In genomic region chr3:27237226-27237625, GRCm38 (mm10) we compare ENCODE assay signal across 9 mouse cellular contexts. TPM values are rescaled to one million over a fixed set of nuclear protein-coding genes. Genes with fewer than 3 reads are reported as not detected.
A peak's percentile ranks its signal among the peaks of the same experiment; 100 is the strongest.
DNase-seq lines count a peak whose midpoint lies in the region; ATAC-seq and TF ChIP-seq lines count a peak whose summit lies in the region.
"Had no signal": no experiment of that assay in that cellular context is flagged by ENCODE, and none has a peak within 500 bp of the region (broad histone marks: within the 10 kb centered on the region; RNA-seq: fewer than 3 reads in every experiment).

No protein-coding gene starts in this region.

- H3K27me3 ChIP-seq in liver, adult 2 months (ENCODE audit: control insufficient read depth, insufficient read depth, low read length): no peaks in the 10 kb centered on the region
- H3K27me3 ChIP-seq in forebrain, postnatal 0 days (ENCODE audit: insufficient read depth, low read length): no peaks in the 10 kb centered on the region
- H3K27me3 ChIP-seq in midbrain, embryonic 14.5 days (ENCODE audit: control insufficient read depth, insufficient read depth, low read length): no peaks in the 10 kb centered on the region
- H3K27me3 ChIP-seq: heart, embryonic 15.5 days had no signal

- peak; percentile 60 for TF ChIP-seq CTCF in liver, adult 2 months (IDR thresholded peaks at IDR 0.05; ENCODE audit: low read depth, low read length)
- peak; percentile 68 for TF ChIP-seq CTCF in forebrain, postnatal 0 days (IDR thresholded peaks at IDR 0.05; ENCODE audit: low read depth)

- no peak overlapping the region for H3K4me2 ChIP-seq in forebrain, postnatal 0 days (ENCODE audit: low read depth)
- H3K4me2 ChIP-seq in midbrain, embryonic 14.5 days (ENCODE audit: low read length): no peak overlapping the region
- H3K4me2 ChIP-seq: heart, embryonic 15.5 days had no signal

- no peak overlapping the region for H3K27ac ChIP-seq in liver, adult 2 months (replicated peaks; ENCODE audit: insufficient read depth, low read depth, low read length)
- H3K27ac ChIP-seq in ES-E14 (ENCODE audit: insufficient read depth, low read depth, low read length, poor library complexity, severe bottlenecking): no peak overlapping the region
- H3K27ac ChIP-seq in forebrain, postnatal 0 days (ENCODE audit: low read depth, low read length): no peak overlapping the region
- no peak overlapping the region for H3K27ac ChIP-seq in midbrain, embryonic 14.5 days (replicated peaks; ENCODE audit: low read depth, low read length)
- H3K27ac ChIP-seq: heart, embryonic 15.5 days had no signal

- H3K4me3 ChIP-seq in liver, adult 2 months (ENCODE audit: insufficient read depth, low read depth, low read length): no peak overlapping the region
- H3K4me3 ChIP-seq in ES-E14 (ENCODE audit: insufficient read depth in 1 of 2, low read depth in 1 of 2, low read length in 2 of 2, poor library complexity in 1 of 2, severe bottlenecking in 1 of 2): no peak overlapping the region
- H3K4me3 ChIP-seq in forebrain, postnatal 0 days (ENCODE audit: low read depth, low read length): no peak overlapping the region
- H3K4me3 ChIP-seq in midbrain, embryonic 14.5 days (replicated peaks; ENCODE audit: low read depth, low read length): no peak overlapping the region
- H3K4me3 ChIP-seq: heart, embryonic 15.5 days had no signal

- DNase-seq in liver, adult 2 months (ENCODE audit: extremely low read depth, low read depth, low spot score): peak; percentile 66
- DNase-seq in liver: no peak
- DNase-seq in ES-E14 (ENCODE audit: low read depth, low spot score): peak; percentile 51
- peak; percentile 1 for DNase-seq in brain, embryonic 18.5 days (ENCODE audit: low read depth, low spot score)
- peak; percentile 52 for DNase-seq in forebrain, postnatal 0 days
- DNase-seq in kidney, postnatal 36 days: peak; percentile 61 to 66
- peak; percentile 77 for DNase-seq in midbrain, embryonic 14.5 days
- DNase-seq in ovary, postnatal 36 days (ENCODE audit: low spot score): no peak

- TF ChIP-seq POLR2A in liver, adult 2 months (IDR thresholded peaks at IDR 0.05; ENCODE audit: extremely low read depth, insufficient read depth, low read length): no peak

- 7% methylated on average over 2 of the region's 2 CpGs for WGBS in liver, adult 2 months
- WGBS in forebrain, postnatal 0 days: 23% methylated on average over 2 of the region's 2 CpGs
- WGBS in midbrain, embryonic 14.5 days: 18% methylated on average over 2 of the region's 2 CpGs

- peaks cover 12% of the 10 kb centered on the region for H3K4me1 ChIP-seq in liver, adult 2 months (ENCODE audit: control insufficient read depth, insufficient read depth, low read length)
- H3K4me1 ChIP-seq in ES-E14 (ENCODE audit: control insufficient read depth in 2 of 2, insufficient read depth in 2 of 2, low read length in 2 of 2, poor library complexity in 1 of 2): 0 out of 4 replicates have a peak, but pooled peaks cover 0 to 3% of the 10 kb centered on the region in 2 experiments
- no peaks in the 10 kb centered on the region for H3K4me1 ChIP-seq in forebrain, postnatal 0 days (ENCODE audit: insufficient read depth)
- no peaks in the 10 kb centered on the region for H3K4me1 ChIP-seq in midbrain, embryonic 14.5 days (ENCODE audit: control insufficient read depth, insufficient read depth, low read length)

- H3K9ac ChIP-seq in liver, adult 2 months (ENCODE audit: low read depth, low read length): no peak overlapping the region
- H3K9ac ChIP-seq in ES-E14 (ENCODE audit: insufficient read depth, low read depth, low read length, poor library complexity, severe bottlenecking): no peak overlapping the region
- no peak overlapping the region for H3K9ac ChIP-seq in forebrain, postnatal 0 days
- no peak overlapping the region for H3K9ac ChIP-seq in midbrain, embryonic 14.5 days (replicated peaks; ENCODE audit: low read length)
- H3K9ac ChIP-seq: heart, embryonic 15.5 days had no signal

- no peaks in the 10 kb centered on the region; the same call in 1 of the 2 replicates for H3K79me2 ChIP-seq in liver, adult 2 months (ENCODE audit: control insufficient read depth, insufficient read depth, low read length)

- peak; percentile 73 for ATAC-seq in forebrain, postnatal 0 days
- peak; percentile 21; the same call in 1 of the 2 replicates for ATAC-seq in midbrain, embryonic 14.5 days (ENCODE audit: low FRiP score, low TSS enrichment)

- in situ Hi-C loops in ES-E14 (cut with MboI; ENCODE audit: low sequenced_read_pairs in 2 of 2, unreplicated experiment in 2 of 2): no loop called here

- H3K9me3 ChIP-seq in ES-E14 (ENCODE audit: control insufficient read depth, insufficient read depth, low read depth, low read length): no peaks in the 10 kb centered on the region
- no peaks in the 10 kb centered on the region for H3K9me3 ChIP-seq in forebrain, postnatal 0 days (ENCODE audit: low read length)
- H3K9me3 ChIP-seq in midbrain, embryonic 14.5 days (ENCODE audit: control insufficient read depth, low read length): no peaks in the 10 kb centered on the region
- H3K9me3 ChIP-seq: heart, embryonic 15.5 days had no signal

- H3K36me3 ChIP-seq in liver, adult 2 months (ENCODE audit: control insufficient read depth, insufficient read depth, low read length): peaks cover 22% of the 10 kb centered on the region; the same call in 1 of the 2 replicates
- H3K36me3 ChIP-seq in ES-E14 (ENCODE audit: control insufficient read depth, insufficient read depth, low read length, poor library complexity, severe bottlenecking): peaks cover 5% of the 10 kb centered on the region; the same call in 1 of the 2 replicates
- no peaks in the 10 kb centered on the region for H3K36me3 ChIP-seq in forebrain, postnatal 0 days (ENCODE audit: insufficient read depth)
- H3K36me3 ChIP-seq in midbrain, embryonic 14.5 days (ENCODE audit: control insufficient read depth, insufficient read depth, low read length): peaks cover 5% of the 10 kb centered on the region; the same call in 1 of the 2 replicates

TF ChIP-seq in ES-E14, 5 proteins besides CTCF, POLR2A, EP300 and RAD21:
- peak; percentile 74; the same call in 1 of the 2 replicates for TF ChIP-seq ZC3H11A (IDR thresholded peaks at IDR 0.05; ENCODE audit: borderline replicate concordance, low read depth, low read length)
- no peak for TF ChIP-seq MAFK (IDR thresholded peaks at IDR 0.05; ENCODE audit: insufficient read depth, low read depth, low read length)
- 0 out of 2 replicates have a peak, but pooled peaks have one; percentile 41 for TF ChIP-seq ZNF384 (IDR thresholded peaks at IDR 0.05; ENCODE audit: low read depth, low read length)

RNA-seq across cellular contexts. Expression of gene Nceh1, which starts 54.5 kb away (rescaled TPM):
- total RNA-seq in liver, adult 2 months (2014; rRNA removed): 18.2 and 32.5 TPM in 2 replicates
- polyA plus RNA-seq in liver, adult 2 months (2012; rRNA removed): 7.9 and 8.9 TPM in 2 replicates
- 17.3 and 27.5 TPM in 2 replicates for total RNA-seq in ES-E14 (2012; rRNA removed)
- total RNA-seq in forebrain, postnatal 0 days (2014; rRNA removed): 18.6 and 22.7 TPM in 2 replicates
- 17.4 and 27.9 TPM in 2 replicates for polyA plus RNA-seq in forebrain, postnatal 0 days (2015; fragmentation: Nextera tagmentation; extraction: Ambion mirVana)
- 8.9 and 10.9 TPM in 2 replicates for polyA plus RNA-seq in midbrain, embryonic 14.5 days (2014; fragmentation: Nextera tagmentation; extraction: Ambion mirVana)

Comparison
In these comparisons a context has a peak if more than half of its experiments do, and no peak if none do; other contexts are left out.
1. DNase-seq: peak in liver, adult 2 months (single experiment), ES-E14 (single experiment), brain, embryonic 18.5 days (single experiment), forebrain, postnatal 0 days (single experiment), kidney, postnatal 36 days (2 of 2) and midbrain, embryonic 14.5 days (single experiment); none in liver (single experiment) and ovary, postnatal 36 days (single experiment).